Mouse (Mus musculus) urinary bladder, adult 18-20 months (tissue): ENCODE data around the gene Patz1.

Experiments used
- DNase-seq, 2 experiments: peaks; one replicate each; pipeline ENCODE4 v3.0.0; 2022; ENCODE audit warnings: low spot score in 2 of 2, mixed read lengths in 2 of 2

The Patz1 gene

DNA sequence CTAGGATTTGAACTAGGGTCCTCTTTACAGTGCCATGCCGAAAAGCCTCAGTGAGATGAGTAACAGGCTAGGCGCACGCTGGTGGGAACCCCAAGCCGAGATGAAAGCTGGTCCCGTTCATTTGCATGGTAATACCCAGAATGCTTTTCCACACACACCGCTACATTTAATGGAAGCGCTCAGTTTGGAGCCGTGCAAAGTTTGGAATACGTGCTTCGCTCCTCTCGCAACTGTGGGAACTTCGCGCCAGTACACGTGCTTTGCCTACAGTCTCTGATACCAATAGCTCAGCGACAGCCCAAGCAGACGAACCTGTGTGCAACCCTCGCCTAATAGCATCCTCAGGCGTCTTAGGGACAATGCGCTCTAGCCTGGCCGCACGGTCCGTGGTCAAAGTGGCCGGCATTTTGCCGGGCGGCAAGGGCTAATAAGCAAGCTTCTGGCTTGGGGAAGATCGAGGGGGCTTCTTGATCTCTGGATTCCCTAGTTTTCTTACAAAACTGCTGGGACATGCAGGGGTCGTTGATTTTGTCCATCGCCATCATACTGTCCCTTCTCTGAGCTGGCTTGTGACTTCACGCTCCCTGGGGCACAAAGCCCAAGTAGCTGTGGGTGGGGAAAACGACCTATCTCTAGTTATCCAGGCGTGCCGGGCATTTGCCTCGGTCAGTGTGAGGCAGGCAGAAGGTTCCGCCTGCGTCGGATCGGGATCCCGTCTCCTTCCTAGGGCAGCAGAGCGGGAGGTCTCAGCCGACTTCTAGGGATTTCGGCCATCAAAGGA lies at the start of gene Patz1:
Gene Patz1, plus strand, starts transcription at position 354 of the 781 bp plus-strand sequence.
- DNase-seq = peak; percentile 34 to 67

DNA sequence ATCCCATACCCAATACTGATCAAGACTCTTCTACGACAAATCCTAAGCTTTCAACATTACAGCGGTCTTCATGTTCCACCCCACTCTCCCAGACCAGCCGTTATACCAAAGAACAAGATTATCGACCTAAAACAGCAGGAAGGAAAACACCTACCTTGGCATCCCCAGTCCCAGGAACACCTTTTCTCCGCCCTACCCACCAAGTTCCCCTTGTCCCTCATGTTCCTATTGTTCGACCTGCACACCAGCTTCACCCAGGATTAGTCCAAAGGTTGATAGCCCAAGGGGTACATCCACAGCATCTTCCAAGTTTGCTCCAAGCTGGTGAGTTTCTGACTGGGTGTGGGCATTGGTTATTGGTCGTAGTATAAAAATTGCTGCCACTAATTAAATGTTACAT lies 46.3 kb upstream of the Patz1 start:
- DNase-seq = no peak

DNA sequence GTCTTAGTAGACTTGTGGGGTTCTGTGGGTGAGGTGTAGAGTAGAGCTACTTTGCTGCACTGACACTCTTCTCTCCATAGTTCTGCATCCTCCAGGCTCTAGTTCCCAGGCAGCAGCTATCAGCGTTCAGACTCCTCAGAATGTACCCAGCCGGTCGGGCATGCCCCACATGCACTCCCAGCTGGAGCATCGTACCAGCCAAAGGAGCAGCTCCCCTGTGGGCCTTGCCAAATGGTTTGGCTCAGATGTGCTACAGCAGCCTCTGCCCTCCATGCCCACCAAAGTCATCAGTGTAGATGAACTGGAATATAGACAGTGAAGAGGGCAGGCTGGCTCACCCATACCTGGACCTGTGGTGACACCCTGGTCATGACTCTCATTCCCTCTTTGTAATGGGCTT lies 44.9 kb upstream of the Patz1 start:
- DNase-seq = no peak

DNA sequence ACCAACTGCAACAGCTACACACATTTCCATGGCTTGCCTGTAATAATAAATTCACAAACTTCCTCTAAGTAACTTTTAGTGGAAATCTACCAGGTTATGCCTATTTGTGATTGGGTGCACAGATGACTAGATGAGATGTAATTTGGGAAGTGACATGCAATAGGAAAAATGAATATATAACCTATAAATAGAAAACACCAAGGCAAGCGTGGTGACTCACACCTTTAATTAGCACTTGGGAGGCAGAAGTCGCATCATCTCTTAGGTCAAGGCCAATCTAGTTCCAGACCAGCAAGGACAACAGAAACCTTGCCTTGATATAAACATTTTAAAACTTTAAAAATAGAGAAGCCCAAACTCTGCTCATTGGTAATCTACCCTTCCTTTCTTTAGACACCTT lies 41.3 kb upstream of the Patz1 start:
- DNase-seq = no peak

DNA sequence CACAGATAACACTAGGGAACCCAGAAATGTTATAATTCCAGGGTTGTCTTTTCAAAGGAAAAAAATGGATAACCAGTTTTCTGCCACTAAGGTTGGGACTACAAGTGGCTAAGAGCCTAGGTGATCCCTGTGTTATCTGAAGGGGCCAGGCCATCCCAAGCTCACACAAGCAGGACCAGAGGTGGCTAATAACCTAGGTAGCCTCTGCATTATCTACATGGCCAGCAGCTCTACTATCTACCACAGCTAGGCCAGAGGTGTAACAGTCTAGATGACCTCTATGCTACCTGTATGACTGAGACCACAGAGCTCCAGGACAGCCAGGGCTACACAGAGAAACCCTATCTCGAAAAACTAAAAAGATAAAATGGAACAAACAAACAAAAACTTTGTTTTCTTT lies 29.1 kb upstream of the Patz1 start:
- no peak for DNase-seq

DNA sequence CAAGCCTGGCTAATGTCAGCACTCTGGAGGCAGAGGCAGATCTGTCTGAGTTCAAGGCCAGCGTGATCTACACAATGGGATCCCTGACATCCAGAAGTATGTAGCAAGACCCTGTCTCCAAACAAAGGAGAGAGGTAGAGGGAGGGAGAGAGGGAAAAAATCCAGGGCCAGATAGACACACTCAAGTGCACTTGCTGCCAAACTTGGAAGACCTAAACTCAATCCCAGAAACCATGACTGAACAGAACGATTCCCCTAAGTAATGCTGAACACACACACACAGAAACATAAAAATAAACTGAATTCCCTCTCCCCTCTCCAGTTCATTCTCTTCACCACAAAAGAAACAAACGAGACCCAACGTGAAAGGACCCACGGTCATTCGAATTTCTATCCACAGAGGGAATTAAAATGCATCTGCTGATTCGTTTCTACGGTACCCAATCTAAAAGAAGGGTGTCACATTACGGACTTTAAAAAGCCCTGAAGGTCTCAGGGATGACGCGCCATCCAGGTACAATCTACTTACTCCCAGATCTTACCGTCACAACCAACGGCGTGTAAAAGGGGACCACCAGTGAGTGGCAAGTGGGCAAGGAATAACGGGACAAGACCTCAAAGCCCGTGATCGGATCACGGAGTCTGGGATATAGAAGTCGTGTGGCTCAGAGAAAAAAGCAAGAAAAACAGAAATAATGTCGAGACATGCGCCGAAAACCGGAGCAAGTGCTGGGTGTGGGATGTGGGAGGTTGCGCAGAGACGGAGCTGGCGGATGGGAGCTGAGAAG lies 23.2 kb upstream of the Patz1 start:
- DNase-seq = no peak

DNA sequence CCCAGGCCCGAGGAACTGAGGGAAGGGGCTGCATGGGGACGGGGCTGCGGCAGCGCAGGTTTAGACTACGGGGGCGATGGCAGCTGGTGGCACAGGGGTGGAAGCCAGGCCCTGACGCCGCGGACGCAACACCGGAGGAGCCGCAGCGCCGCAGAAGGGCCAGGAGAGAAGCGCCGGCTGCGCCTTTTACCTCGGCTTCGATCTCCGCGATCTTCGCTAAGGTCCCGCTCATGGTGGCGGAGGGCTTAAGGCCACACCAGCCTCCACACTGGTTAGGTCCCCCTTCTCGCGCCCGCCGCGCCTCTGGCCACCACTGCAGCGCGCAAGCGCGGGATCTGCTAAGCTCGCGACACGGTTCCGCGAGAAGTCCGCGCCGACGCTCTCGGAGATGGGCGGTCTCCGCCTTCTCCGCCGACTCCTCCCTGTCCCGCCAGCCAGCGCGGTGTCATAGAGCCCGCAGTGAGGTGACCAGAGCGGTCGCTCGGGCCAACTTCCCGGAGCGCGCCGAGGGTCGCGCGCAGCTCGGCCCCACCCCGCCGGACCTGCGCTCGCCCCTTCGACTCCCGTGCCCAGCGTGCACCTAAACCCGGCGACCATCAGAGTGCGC lies 22.5 kb upstream of the Patz1 start, which contains the start of gene Drg1:
Gene Drg1, minus strand, starts transcription at position 337 of the 607 bp plus-strand sequence.
- peak; percentile 89 to 91 for DNase-seq

DNA sequence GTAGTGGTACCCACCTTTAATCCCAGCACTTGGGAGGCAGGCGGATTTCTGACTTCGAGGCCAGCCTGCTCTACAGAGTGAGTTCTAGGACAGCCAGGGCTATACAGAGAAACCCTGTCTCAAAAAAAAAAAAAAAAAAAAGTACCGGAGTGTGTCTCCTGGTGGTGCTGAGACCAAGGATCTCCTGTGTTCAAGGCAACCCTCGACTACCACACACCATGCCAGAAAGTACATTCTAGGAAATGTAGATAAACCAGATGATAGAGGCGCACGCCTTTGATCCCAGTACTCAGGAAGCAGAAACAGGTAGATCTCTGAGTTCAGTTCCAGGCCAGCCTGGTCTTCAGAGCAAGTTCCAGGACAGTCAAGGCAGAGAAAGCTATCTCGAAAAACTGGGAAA lies 21.5 kb upstream of the Patz1 start:
- DNase-seq = no peak

DNA sequence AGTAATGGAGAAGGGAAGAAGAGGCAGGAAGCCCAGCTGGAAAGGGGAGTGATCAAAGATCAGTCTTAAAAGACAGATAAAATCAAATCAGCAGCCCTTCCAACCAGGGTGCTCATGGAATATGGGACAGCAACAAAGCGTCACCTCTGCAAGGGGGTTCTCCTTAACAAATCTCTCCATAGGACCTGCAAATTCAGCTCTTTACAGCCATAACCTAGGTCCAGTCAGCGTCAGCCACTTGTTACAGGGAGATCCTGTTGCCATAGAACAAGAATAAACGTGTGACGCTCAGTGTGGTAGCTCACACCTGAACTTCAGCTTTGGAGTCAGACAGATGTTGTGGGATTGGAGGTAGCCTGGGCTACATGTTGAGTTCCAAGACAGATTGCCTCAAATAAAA lies 19.4 kb upstream of the Patz1 start:
- no peak for DNase-seq

DNA sequence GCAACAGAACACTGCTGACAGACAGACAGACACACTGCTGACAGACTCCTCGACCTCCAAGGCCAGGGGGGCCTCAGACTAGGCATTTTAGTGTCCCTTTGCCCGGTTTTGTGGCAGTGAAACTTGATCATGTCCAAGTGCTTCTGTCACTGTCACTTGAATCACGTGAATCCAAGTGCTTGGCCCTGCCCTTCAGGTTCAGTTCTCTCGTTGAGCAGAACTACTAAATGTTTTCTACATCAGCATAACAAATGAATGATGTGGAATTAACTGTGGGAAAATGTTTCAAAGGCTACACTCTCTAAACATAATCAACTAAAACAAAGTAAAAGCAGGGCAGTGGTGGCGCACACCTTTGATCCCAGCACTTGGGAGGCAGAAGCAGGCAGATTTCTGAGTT lies 10.3 kb upstream of the Patz1 start:
- DNase-seq = no peak

DNA sequence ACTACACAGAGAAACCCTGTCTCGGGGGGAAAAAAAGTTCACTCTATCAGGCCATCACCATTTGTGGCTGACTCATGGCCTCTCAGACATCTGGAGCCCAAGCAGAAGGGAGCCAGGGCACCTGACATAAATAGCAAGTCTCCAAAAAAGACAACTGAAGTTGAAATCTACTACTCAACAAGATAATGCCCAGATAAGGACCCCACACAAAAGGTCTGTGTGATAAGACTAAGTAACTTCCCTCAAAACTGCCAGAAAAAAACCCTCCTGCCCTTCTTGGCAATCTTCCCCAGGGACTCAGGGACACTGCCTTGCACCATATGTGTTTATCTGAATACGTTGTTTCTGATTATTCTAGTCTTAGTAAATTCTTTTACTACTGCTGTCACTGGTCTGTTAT lies 8.9 kb upstream of the Patz1 start:
- DNase-seq = no peak

DNA sequence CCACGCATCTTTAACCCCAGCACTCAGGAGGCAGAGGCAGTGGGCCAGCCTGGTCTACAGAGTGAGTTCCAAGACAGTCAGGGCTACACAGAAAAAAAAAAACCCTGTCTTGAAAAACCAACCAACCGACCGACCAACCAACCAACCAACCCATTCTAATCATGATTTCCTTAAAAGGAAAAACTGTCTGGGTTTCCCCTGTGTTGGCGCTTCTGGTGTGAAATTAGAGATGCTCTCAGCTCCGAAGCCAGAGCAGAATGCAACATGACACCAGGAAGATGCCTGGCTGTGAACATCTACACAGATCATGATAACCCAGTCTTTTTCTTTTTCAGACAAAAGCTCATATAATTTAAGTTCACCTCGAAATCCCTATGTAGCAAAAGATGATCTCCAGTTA lies 5.8 kb upstream of the Patz1 start:
- no peak for DNase-seq

DNA sequence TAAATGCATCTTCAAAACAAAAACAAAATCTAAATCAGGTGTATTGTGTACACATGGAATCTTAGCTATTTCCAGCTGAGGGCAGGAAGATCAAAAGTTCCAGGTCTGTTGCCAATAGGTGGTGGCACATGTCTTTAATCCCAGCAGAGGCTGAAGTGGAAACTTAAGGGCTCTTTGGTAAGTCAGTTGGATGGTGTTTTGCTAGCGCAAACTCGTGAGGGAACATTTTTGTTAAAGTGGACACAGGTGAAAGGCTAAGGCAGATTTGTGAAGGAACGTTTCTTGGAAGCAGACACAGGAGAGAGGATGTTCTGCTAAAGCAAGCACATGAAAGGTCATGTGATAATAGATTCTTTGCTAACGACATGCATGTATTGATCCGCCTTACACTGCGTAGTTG lies 5.0 kb upstream of the Patz1 start:
- DNase-seq = no peak

DNA sequence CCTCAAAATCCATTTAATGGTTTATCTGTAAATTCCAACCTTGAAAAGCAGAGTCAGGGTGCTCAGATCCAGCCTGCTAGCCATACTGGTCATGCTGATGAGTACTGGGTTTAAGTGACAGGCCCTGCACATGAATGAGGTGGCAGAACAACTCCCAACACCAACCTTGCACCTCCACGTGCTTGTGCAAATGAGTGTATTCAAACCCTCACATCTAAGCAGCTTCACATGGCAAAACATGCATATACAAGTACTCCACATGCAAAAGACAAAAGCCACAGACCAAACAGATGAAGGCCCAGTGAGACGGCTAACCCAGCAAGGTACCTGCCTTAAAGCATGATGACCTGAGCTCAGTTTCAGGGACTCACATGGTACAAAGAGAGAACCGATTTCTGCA lies 2.7 kb upstream of the Patz1 start:
- DNase-seq = no peak

DNA sequence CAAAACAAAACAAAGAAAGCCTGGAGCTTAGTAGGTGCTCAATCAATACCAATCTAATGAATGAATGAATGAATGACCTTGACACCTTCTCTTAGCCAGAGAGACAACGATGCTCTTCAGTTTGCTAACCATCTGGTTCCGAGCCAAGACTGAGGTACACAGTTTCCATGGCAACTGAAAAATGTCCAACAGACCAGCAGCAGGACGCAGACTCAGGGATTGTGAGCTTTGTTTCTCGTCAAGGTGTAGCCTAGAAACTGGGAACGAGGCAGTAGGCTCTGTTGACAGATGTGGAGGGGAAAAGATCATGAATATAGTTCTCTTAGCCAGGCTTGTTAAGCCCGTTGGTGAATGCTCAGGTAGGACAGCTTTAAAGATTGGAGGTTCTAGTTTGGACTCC lies 1.5 kb upstream of the Patz1 start:
- DNase-seq = no peak

DNA sequence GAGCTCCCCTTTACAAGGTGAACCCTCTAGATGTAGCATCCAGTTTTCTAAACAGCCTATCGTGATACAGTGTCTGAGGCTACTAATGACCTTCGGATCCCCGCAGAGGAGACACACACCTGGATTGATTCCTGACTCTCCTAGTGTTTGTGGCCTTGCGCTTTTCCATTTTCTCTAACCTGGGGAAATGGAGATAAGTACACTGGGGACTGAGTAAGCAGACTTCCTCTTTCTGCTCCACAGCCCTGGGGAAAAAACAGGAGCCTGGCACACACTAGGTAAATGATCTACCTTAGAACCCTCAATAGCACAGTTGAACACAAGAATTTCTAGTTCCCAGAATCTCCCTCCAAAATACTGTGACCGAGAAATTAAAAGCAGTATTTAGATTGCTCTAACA lies 753 bp upstream of the Patz1 start:
- no peak for DNase-seq

DNA sequence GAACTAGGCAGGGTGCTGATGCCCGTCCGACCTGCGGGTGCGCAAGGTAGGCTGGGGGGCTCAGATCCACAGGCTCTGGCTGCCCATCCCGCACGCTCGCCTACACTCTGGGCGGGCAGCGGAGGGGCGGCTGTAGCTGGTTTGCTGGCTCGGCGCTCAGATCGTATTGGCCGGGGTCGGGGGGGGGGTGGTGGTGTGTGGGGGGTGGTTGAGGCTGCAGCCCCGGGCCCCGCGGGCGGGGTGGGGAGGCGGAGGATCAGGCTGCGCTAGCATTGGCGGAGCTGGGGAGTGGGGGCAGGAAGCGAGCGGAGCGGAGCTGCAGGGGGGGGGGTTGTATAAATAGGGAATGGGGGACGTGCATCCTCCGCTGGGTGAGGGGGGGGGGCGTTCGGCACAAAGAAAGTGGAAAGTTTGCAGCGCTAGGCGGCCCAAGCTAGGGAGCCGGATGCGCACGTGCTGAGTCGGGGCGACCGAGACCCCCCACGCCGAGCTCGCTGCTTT lies 678 bp downstream of the Patz1 start:
- DNase-seq = peak in 1 of 2 experiments; percentile 38

DNA sequence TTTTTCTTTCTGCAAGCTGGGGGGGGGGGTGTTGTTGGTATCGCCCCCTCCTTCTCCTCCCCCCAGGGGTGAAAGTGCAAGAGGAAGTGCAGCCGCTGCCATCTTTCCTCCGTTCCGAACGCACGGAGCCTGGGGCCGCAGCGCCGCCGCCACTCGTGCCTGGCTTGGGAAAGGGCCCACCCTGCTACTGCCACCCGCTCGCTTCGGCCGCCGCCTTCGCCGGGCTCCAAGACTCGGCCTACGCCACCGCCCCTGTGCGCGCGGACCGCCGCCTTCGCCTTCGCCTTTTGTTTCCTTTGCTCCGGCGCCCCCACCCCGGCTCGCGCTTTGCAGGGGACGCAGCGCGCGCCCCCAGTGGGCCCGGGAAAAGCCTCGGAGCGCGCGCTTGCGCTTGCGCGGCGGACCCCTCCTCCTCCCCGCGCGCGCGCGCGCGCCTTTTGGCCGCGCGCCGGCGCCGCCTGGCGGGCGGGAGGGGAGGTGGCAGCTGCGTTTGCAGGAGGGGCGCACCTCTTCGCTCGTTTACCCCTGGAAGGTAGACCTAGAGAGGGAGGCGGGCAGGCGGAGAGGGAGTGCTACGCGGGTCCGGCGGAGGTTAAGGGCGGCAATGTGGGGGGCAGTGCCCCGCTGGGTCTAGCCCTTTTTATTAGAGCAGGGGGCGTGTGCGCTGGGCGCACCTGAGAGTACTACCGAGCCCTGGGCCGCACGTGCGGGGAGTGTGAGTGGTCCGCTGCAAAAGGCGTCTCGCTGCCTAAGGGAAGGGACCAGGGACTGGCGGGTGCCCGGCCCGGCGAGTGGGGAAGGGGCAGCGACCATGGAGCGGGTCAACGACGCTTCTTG lies 1.3 kb downstream of the Patz1 start:
- DNase-seq = peak; percentile 56 to 76

DNA sequence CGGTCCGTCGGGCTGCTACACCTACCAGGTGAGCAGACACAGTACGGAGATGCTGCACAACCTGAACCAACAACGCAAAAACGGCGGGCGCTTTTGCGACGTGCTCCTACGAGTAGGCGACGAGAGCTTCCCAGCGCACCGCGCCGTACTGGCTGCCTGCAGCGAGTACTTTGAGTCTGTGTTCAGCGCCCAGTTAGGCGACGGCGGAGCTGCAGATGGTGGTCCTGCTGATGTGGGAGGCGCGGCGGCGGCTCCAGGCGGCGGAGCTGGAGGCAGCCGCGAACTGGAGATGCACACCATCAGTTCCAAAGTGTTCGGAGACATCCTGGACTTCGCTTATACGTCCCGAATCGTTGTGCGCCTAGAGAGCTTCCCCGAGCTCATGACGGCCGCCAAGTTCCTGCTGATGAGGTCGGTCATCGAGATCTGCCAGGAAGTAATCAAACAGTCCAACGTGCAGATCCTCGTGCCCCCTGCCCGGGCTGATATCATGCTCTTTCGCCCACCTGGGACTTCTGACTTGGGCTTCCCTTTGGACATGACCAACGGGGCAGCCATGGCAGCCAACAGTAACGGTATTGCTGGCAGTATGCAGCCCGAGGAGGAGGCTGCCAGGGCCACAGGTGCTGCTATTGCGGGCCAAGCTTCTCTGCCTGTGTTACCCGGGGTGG lies 2.1 kb downstream of the Patz1 start:
- peak; percentile 41 to 67 for DNase-seq

DNA sequence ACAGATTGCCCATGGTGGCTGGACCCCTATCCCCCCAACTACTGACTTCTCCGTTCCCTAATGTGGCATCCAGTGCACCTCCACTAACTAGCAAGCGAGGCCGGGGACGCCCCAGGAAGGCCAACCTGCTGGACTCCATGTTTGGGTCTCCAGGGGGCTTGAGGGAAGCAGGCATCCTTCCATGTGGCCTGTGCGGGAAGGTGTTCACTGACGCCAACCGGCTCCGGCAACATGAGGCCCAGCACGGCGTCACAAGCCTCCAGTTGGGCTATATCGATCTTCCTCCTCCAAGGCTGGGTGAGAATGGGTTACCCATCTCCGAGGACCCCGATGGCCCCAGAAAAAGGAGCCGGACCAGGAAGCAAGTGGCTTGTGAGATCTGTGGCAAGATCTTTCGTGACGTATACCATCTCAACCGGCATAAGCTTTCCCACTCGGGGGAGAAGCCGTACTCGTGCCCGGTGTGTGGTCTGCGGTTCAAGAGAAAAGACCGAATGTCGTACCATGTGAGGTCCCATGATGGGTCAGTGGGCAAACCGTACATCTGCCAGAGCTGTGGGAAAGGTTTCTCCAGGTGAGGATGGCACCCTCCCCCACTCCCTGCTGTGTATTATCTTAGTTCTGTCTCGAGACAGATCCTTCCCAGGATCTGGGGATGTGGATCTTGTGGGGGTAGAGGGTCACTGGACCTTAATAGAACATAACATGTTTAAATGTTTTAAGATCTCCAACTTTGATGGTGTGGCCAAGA lies 2.8 kb downstream of the Patz1 start:
- peak in 1 of 2 experiments; percentile 45 for DNase-seq
